In genomic region chr16:89905730-89906305, GRCm38 (mm10) we compare ENCODE assay signal across 32 mouse cellular contexts.
DNase-seq lines count a peak whose midpoint lies in the region; ATAC-seq and TF ChIP-seq lines count a peak whose summit lies in the region.
"Had no signal": no experiment of that assay in that cellular context is flagged by ENCODE, and none has a peak within 500 bp of the region (broad histone marks: within the 10 kb centered on the region; RNA-seq: fewer than 3 reads in every experiment).

No protein-coding gene starts in this region.

- no peaks in the 10 kb centered on the region for H3K36me3 ChIP-seq in thymus, adult 2 months (ENCODE audit: control insufficient read depth, insufficient read depth, low read length)
- no peaks in the 10 kb centered on the region for H3K36me3 ChIP-seq in splenic B cell, adult 2 months (ENCODE audit: control insufficient read depth, insufficient read depth, low read length, poor library complexity, severe bottlenecking)
- H3K36me3 ChIP-seq in forebrain, embryonic 16.5 days (ENCODE audit: control insufficient read depth, insufficient read depth): no peaks in the 10 kb centered on the region
- H3K36me3 ChIP-seq: heart, embryonic 12.5 days; kidney, embryonic 15.5 days; liver, embryonic 12.5 days; midbrain, embryonic 12.5 days; neural tube, embryonic 13.5 days; stomach, embryonic 15.5 days had no signal

- no peaks in the 10 kb centered on the region for H3K4me1 ChIP-seq in thymus, adult 2 months (replicated peaks; ENCODE audit: control insufficient read depth, insufficient read depth, low read length)
- peaks cover 27% of the 10 kb centered on the region for H3K4me1 ChIP-seq in forebrain, embryonic 16.5 days (replicated peaks; ENCODE audit: control insufficient read depth, insufficient read depth, low read length)
- H3K4me1 ChIP-seq: heart, embryonic 12.5 days; liver, embryonic 12.5 days had no signal

- no peak for TF ChIP-seq CTCF in thymus, adult 2 months (IDR thresholded peaks at IDR 0.05; ENCODE audit: borderline replicate concordance, control insufficient read depth, extremely low read depth, insufficient read depth, low read length, poor library complexity)

- WGBS in thymus, adult 2 months: 96% methylated on average over 1 of the region's 1 CpGs
- WGBS in forebrain, embryonic 16.5 days: 86% methylated on average over 1 of the region's 1 CpGs

- peak; percentile 38 for DNase-seq in thymus, postnatal 0 days (ENCODE audit: low spot score)
- no peak for DNase-seq in thymus, adult 2 months
- DNase-seq in splenic B cell, adult 2 months (ENCODE audit: low read depth, low spot score): peak; percentile 54
- DNase-seq in lung, postnatal 36 days: no peak
- no peak for DNase-seq in adrenal gland, adult 2 months
- DNase-seq: adrenal gland, postnatal 14 days; cerebellum, adult 18-20 months; cerebellum, postnatal 14 days; gastrocnemius, adult 2 months; heart, adult 2 months; kidney, adult 18-20 months; kidney, postnatal 36 days; layer of hippocampus, postnatal 36 days; left cerebral cortex, postnatal 4 days; liver, postnatal 0 days; retina, postnatal 1 day; right cerebral cortex, postnatal 14 days; thymus, postnatal 36 days had no signal

- H3K9me3 ChIP-seq in forebrain, embryonic 16.5 days (ENCODE audit: control insufficient read depth, low read length): no peaks in the 10 kb centered on the region
- H3K9me3 ChIP-seq: heart, embryonic 12.5 days; kidney, embryonic 15.5 days; liver, embryonic 12.5 days; midbrain, embryonic 12.5 days; neural tube, embryonic 13.5 days; stomach, embryonic 15.5 days had no signal

- TF ChIP-seq POLR2A in thymus, adult 2 months (IDR thresholded peaks at IDR 0.05; ENCODE audit: control insufficient read depth, extremely low read depth, insufficient read depth, low read length, poor library complexity): no peak

- H3K9ac ChIP-seq in forebrain, embryonic 16.5 days (replicated peaks; ENCODE audit: low read depth, low read length): no peak overlapping the region
- H3K9ac ChIP-seq: heart, embryonic 12.5 days; hindbrain, embryonic 14.5 days; kidney, embryonic 15.5 days; liver, embryonic 12.5 days; liver, postnatal 0 days; midbrain, embryonic 12.5 days; neural tube, embryonic 13.5 days; stomach, embryonic 15.5 days had no signal

- no peaks in the 10 kb centered on the region for H3K27me3 ChIP-seq in thymus, adult 2 months (ENCODE audit: control insufficient read depth, insufficient read depth, low read length)
- H3K27me3 ChIP-seq in splenic B cell, adult 2 months (ENCODE audit: control insufficient read depth, insufficient read depth, low read length, poor library complexity, severe bottlenecking): no peaks in the 10 kb centered on the region
- H3K27me3 ChIP-seq in forebrain, embryonic 16.5 days (replicated peaks; ENCODE audit: control insufficient read depth, insufficient read depth, low read length): no peaks in the 10 kb centered on the region
- H3K27me3 ChIP-seq: heart, embryonic 12.5 days; kidney, embryonic 15.5 days; liver, embryonic 12.5 days; midbrain, embryonic 12.5 days; neural tube, embryonic 13.5 days; stomach, embryonic 15.5 days had no signal

- H3K27ac ChIP-seq in thymus, adult 2 months (ENCODE audit: control insufficient read depth, insufficient read depth, low read length): no peak overlapping the region
- H3K27ac ChIP-seq in forebrain, embryonic 16.5 days (ENCODE audit: low read length): no peak overlapping the region
- H3K27ac ChIP-seq: gastrocnemius, adult 2 months; heart, adult 2 months; hindbrain, embryonic 14.5 days; kidney, embryonic 15.5 days; liver, embryonic 12.5 days; macrophage; midbrain, embryonic 12.5 days; neural tube, embryonic 13.5 days; stomach, embryonic 15.5 days had no signal

- H3K4me3 ChIP-seq in thymus, adult 2 months (ENCODE audit: control insufficient read depth, insufficient read depth, low read length): no peak overlapping the region
- H3K4me3 ChIP-seq in forebrain, embryonic 16.5 days (replicated peaks; ENCODE audit: low read length): no peak overlapping the region
- H3K4me3 ChIP-seq: gastrocnemius, adult 2 months; heart, adult 2 months; heart, embryonic 12.5 days; kidney, embryonic 15.5 days; liver, embryonic 12.5 days; midbrain, embryonic 12.5 days; myocyte; neural tube, embryonic 13.5 days; stomach, embryonic 15.5 days had no signal

- peak; percentile 70 for ATAC-seq in activated CD4-positive, CD25-positive, alpha-beta regulatory T cell, adult 4 months
- peak; percentile 71 for ATAC-seq in megakaryocyte progenitor cell, adult 5-6 weeks (replicated peaks; ENCODE audit: poor library complexity)
- ATAC-seq in forebrain, embryonic 16.5 days: no peak
- ATAC-seq: forebrain, embryonic 14.5 days; liver, embryonic 12.5 days; liver, postnatal 0 days; lung, postnatal 0 days had no signal

- no peak overlapping the region for H3K4me2 ChIP-seq in forebrain, embryonic 16.5 days (ENCODE audit: low read length)
- H3K4me2 ChIP-seq: heart, embryonic 12.5 days; hindbrain, embryonic 14.5 days; kidney, embryonic 15.5 days; liver, embryonic 12.5 days; midbrain, embryonic 12.5 days; neural tube, embryonic 13.5 days; stomach, embryonic 15.5 days had no signal

Comparison
In these comparisons a context has a peak if more than half of its experiments do, and no peak if none do; other contexts are left out.
1. DNase-seq: peak in thymus, postnatal 0 days (single experiment) and splenic B cell, adult 2 months (single experiment); none in thymus, adult 2 months (single experiment), lung, postnatal 36 days (single experiment) and adrenal gland, adult 2 months (single experiment).